Mouse (Mus musculus) brain, embryonic 14.5 days (tissue): ENCODE results near the gene Anxa1.

Source experiments
- CTCF ChIP-seq: fragments of 200-500 bp; IDR thresholded peaks from 2 replicates; pipeline ENCODE4 v1.5.1; 2012; ENCODE audit warnings: inconsistent platforms, mild to moderate bottlenecking, moderate library complexity, borderline replicate concordance; ENCODE audit not compliant: insufficient read depth, insufficient read length; ENCODE audit errors: extremely low read depth
- POLR2A ChIP-seq: fragments of 200-500 bp; IDR thresholded peaks from 2 replicates; pipeline ENCODE4 v1.6.1; 2012; ENCODE audit warnings: mild to moderate bottlenecking, inconsistent platforms, borderline replicate concordance; ENCODE audit not compliant: poor library complexity, insufficient read depth, insufficient read length, severe bottlenecking; ENCODE audit errors: extremely low read depth

DNA sequence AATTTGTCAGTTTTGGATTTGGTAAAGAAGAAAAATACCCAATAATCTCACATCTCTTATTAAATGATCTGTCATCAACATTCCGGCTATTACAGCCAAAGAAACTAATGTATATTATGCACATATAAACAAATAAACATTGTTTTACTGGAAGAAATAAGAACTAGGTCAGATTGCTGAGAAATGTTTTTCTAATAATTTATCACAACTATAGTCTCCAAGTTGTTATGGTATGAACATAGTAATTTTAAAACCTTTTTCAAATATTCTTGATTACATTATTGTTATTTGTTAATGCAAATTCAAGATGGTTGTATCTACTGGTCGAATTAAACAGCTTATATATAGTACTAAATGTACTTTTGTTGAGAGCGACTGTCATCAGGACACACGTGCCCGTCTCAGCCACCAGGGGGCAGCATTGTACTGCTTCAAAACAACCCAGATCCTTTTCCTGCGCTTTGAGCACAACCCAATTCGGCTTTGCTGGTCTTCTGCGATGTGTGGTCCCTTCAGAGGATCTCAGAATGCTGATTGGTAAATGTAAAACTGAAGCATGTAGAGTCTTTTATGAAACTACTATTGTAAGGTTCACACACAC is 45.3 kb downstream of the Anxa1 start:
- TF ChIP-seq CTCF (peak; percentile 94), POLR2A (no peak)
